Mouse (Mus musculus) lung, adult 2 months (tissue): ENCODE measurements around the gene Rpl28.

Source experiments
- CTCF ChIP-seq: fragments of 200-500 bp; IDR thresholded peaks from 2 replicates; pipeline ENCODE4 v1.5.1; 2011; ENCODE audit warnings: mild to moderate bottlenecking, low read length, control low read depth; ENCODE audit not compliant: insufficient read depth
- POLR2A ChIP-seq: fragments of 200-500 bp; IDR thresholded peaks from 2 replicates; pipeline ENCODE4 v1.6.1; 2011; ENCODE audit warnings: low read depth, mild to moderate bottlenecking, control low read depth, low read length, borderline replicate concordance; ENCODE audit errors: extremely low read depth

GRCm38 (mm10) chr7:4842077-4842476 is 49.4 kb downstream of the Rpl28 start:
- TF ChIP-seq CTCF (no peak), POLR2A (no peak)
